9 mouse cellular contexts compared by ENCODE assay signal in genomic region chr3:67564731-67565357, GRCm38 (mm10). TPM values are rescaled to one million over a fixed set of nuclear protein-coding genes. Genes with fewer than 3 reads are reported as not detected.
DNase-seq lines count a peak whose midpoint lies in the region; ATAC-seq and TF ChIP-seq lines count a peak whose summit lies in the region.
"Had no signal": no experiment of that assay in that cellular context is flagged by ENCODE, and none has a peak within 500 bp of the region (broad histone marks: within the 10 kb centered on the region; RNA-seq: fewer than 3 reads in every experiment).

No protein-coding gene starts in this region.

- H3K27ac ChIP-seq in forebrain, postnatal 0 days (ENCODE audit: low read depth, low read length) = no peak overlapping the region
- H3K27ac ChIP-seq in forebrain, embryonic 16.5 days (ENCODE audit: low read length) = no peak overlapping the region
- H3K27ac ChIP-seq in lung, postnatal 0 days (ENCODE audit: low read length) = no peak overlapping the region
- H3K27ac ChIP-seq in heart, embryonic 12.5 days (ENCODE audit: poor library complexity, severe bottlenecking) = no peak overlapping the region

- DNase-seq in forebrain, postnatal 0 days = peak; percentile 46
- peak; percentile 44 for DNase-seq in lung, postnatal 0 days (ENCODE audit: low spot score)
- DNase-seq in lung, adult 2 months = no peak
- peak; percentile 33 for DNase-seq in liver
- peak; percentile 19 for DNase-seq in retina, postnatal 1 day
- no peak for DNase-seq in T-cell, adult 2 months (ENCODE audit: low spot score)
- DNase-seq: cerebellum, postnatal 36 days had no signal

- peak; percentile 61 for TF ChIP-seq CTCF in forebrain, postnatal 0 days (IDR thresholded peaks at IDR 0.05; ENCODE audit: low read depth)
- peak; percentile 64 for TF ChIP-seq CTCF in lung, postnatal 0 days (IDR thresholded peaks at IDR 0.05)
- TF ChIP-seq CTCF in lung, adult 2 months (IDR thresholded peaks at IDR 0.05; ENCODE audit: insufficient read depth, low read length) = no peak

- H3K9ac ChIP-seq in forebrain, postnatal 0 days = no peak overlapping the region
- H3K9ac ChIP-seq in forebrain, embryonic 16.5 days (replicated peaks; ENCODE audit: low read depth, low read length) = no peak overlapping the region
- no peak overlapping the region for H3K9ac ChIP-seq in lung, postnatal 0 days (replicated peaks; ENCODE audit: low read depth)
- H3K9ac ChIP-seq in heart, embryonic 12.5 days = no peak overlapping the region

- peak; percentile 49 for ATAC-seq in forebrain, postnatal 0 days
- ATAC-seq in forebrain, embryonic 16.5 days = no peak
- no peak for ATAC-seq in lung, postnatal 0 days
- ATAC-seq in heart, embryonic 12.5 days (ENCODE audit: insufficient number of reproducible peaks, low FRiP score) = no peak

- no peaks in the 10 kb centered on the region for H3K9me3 ChIP-seq in forebrain, postnatal 0 days (ENCODE audit: low read length)
- no peaks in the 10 kb centered on the region for H3K9me3 ChIP-seq in forebrain, embryonic 16.5 days (ENCODE audit: control insufficient read depth, low read length)
- no peaks in the 10 kb centered on the region for H3K9me3 ChIP-seq in lung, postnatal 0 days (ENCODE audit: low read length)
- peaks cover 3% of the 10 kb centered on the region; the same call in 1 of the 2 replicates for H3K9me3 ChIP-seq in heart, embryonic 12.5 days (replicated peaks)

- no peaks in the 10 kb centered on the region for H3K36me3 ChIP-seq in forebrain, postnatal 0 days (ENCODE audit: insufficient read depth)
- no peaks in the 10 kb centered on the region for H3K36me3 ChIP-seq in forebrain, embryonic 16.5 days (ENCODE audit: control insufficient read depth, insufficient read depth)
- H3K36me3 ChIP-seq in lung, postnatal 0 days (ENCODE audit: insufficient read depth, low read length) = no peaks in the 10 kb centered on the region
- no peaks in the 10 kb centered on the region for H3K36me3 ChIP-seq in heart, embryonic 12.5 days

- TF ChIP-seq EP300 in lung, postnatal 0 days (IDR thresholded peaks at IDR 0.05) = no peak

- WGBS in forebrain, postnatal 0 days = 51% methylated on average over 5 of the region's 5 CpGs
- WGBS in forebrain, embryonic 16.5 days = 60% methylated on average over 5 of the region's 5 CpGs
- WGBS in lung, postnatal 0 days = 45% methylated on average over 5 of the region's 5 CpGs
- 46% methylated on average over 5 of the region's 5 CpGs for WGBS in lung, adult 2 months
- WGBS in heart, embryonic 12.5 days = 50% methylated on average over 5 of the region's 5 CpGs

- H3K4me3 ChIP-seq in forebrain, postnatal 0 days (ENCODE audit: low read depth, low read length) = no peak overlapping the region
- H3K4me3 ChIP-seq in forebrain, embryonic 16.5 days (replicated peaks; ENCODE audit: low read length) = no peak overlapping the region
- H3K4me3 ChIP-seq in lung, postnatal 0 days (ENCODE audit: low read depth, low read length) = no peak overlapping the region
- H3K4me3 ChIP-seq in lung, adult 2 months (replicated peaks; ENCODE audit: extremely low read depth, low read depth, low read length) = no peak overlapping the region
- no peak overlapping the region for H3K4me3 ChIP-seq in heart, embryonic 12.5 days

- no peak for TF ChIP-seq POLR2A in lung, adult 2 months (IDR thresholded peaks at IDR 0.05; ENCODE audit: borderline replicate concordance, extremely low read depth, low read depth, low read length)

- H3K4me1 ChIP-seq in forebrain, postnatal 0 days (ENCODE audit: insufficient read depth) = no peaks in the 10 kb centered on the region
- 0 out of 2 replicates have a peak, but pooled peaks cover 2% of the 10 kb centered on the region for H3K4me1 ChIP-seq in forebrain, embryonic 16.5 days (replicated peaks; ENCODE audit: control insufficient read depth, insufficient read depth, low read length)
- no peaks in the 10 kb centered on the region for H3K4me1 ChIP-seq in lung, postnatal 0 days (ENCODE audit: insufficient read depth, low read depth, low read length)
- no peaks in the 10 kb centered on the region for H3K4me1 ChIP-seq in lung, adult 2 months (ENCODE audit: control insufficient read depth, insufficient read depth, low read length)
- no peaks in the 10 kb centered on the region for H3K4me1 ChIP-seq in heart, embryonic 12.5 days (replicated peaks)

- H3K27me3 ChIP-seq in forebrain, postnatal 0 days (ENCODE audit: insufficient read depth, low read length) = no peaks in the 10 kb centered on the region
- H3K27me3 ChIP-seq in forebrain, embryonic 16.5 days (replicated peaks; ENCODE audit: control insufficient read depth, insufficient read depth, low read length) = no peaks in the 10 kb centered on the region
- H3K27me3 ChIP-seq in lung, postnatal 0 days (replicated peaks; ENCODE audit: insufficient read depth, low read length) = no peaks in the 10 kb centered on the region
- 0 out of 2 replicates have a peak, but pooled peaks cover 1% of the 10 kb centered on the region for H3K27me3 ChIP-seq in heart, embryonic 12.5 days (replicated peaks)

- no peak overlapping the region for H3K4me2 ChIP-seq in forebrain, postnatal 0 days (ENCODE audit: low read depth)
- no peak overlapping the region for H3K4me2 ChIP-seq in forebrain, embryonic 16.5 days (ENCODE audit: low read length)
- no peak overlapping the region for H3K4me2 ChIP-seq in lung, postnatal 0 days (replicated peaks; ENCODE audit: low read depth, low read length)
- H3K4me2 ChIP-seq in heart, embryonic 12.5 days = no peak overlapping the region

RNA-seq across cellular contexts. Expression of gene Mfsd1, which starts 17.7 kb away (rescaled TPM):
- total RNA-seq in forebrain, postnatal 0 days (2014; rRNA removed) = 22.6 and 27.1 TPM in 2 replicates
- 27.3 and 29.0 TPM in 2 replicates for polyA plus RNA-seq in forebrain, postnatal 0 days (2015; fragmentation: Nextera tagmentation; extraction: Ambion mirVana)
- polyA plus RNA-seq in forebrain, embryonic 16.5 days (2015; fragmentation: Nextera tagmentation; extraction: Ambion mirVana) = 35.5 and 45.2 TPM in 2 replicates
- 53.2 and 54.4 TPM in 2 replicates for polyA plus RNA-seq in lung, postnatal 0 days (2015; fragmentation: Nextera tagmentation; extraction: Ambion mirVana)
- polyA plus RNA-seq in lung, adult 2 months (2012; rRNA removed) = 45.2 and 47.6 TPM in 2 replicates
- polyA plus RNA-seq in heart, embryonic 12.5 days (2016; fragmentation: Nextera tagmentation; extraction: Ambion mirVana) = 45.7 and 47.3 TPM in 2 replicates

RNA-seq across cellular contexts. Expression of gene Rarres1, which starts 49.5 kb away (rescaled TPM):
- total RNA-seq in forebrain, postnatal 0 days (2014; rRNA removed) = 0.69 and 2.6 TPM in 2 replicates
- polyA plus RNA-seq in forebrain, postnatal 0 days (2015; fragmentation: Nextera tagmentation; extraction: Ambion mirVana) = 2.0 and 2.4 TPM in 2 replicates
- 1.2 and 1.4 TPM in 2 replicates for polyA plus RNA-seq in forebrain, embryonic 16.5 days (2015; fragmentation: Nextera tagmentation; extraction: Ambion mirVana)
- polyA plus RNA-seq in lung, postnatal 0 days (2015; fragmentation: Nextera tagmentation; extraction: Ambion mirVana) = 2.6 and 2.9 TPM in 2 replicates
- 1.1 and 2.3 TPM in 2 replicates for polyA plus RNA-seq in lung, adult 2 months (2012; rRNA removed)
- 0.72 and 0.94 TPM in 2 replicates for polyA plus RNA-seq in heart, embryonic 12.5 days (2016; fragmentation: Nextera tagmentation; extraction: Ambion mirVana)

Comparison
In these comparisons a context has a peak if more than half of its experiments do, and no peak if none do; other contexts are left out.
1. DNase-seq: peak in forebrain, postnatal 0 days (single experiment), lung, postnatal 0 days (single experiment), liver (single experiment) and retina, postnatal 1 day (single experiment); none in lung, adult 2 months (single experiment) and T-cell, adult 2 months (single experiment).